Mouse (Mus musculus) B cell, adult 2 months (primary cell): ENCODE data around the gene Haspin.

Source experiments
- DNase-seq, 2 experiments: peaks; one replicate each; pipeline ENCODE4 v3.0.0; 2022

The Haspin gene

GRCm38 (mm10) chr11:73144261-73144681 is 6.2 kb upstream of the Haspin start:
- no peak for DNase-seq

- no peak for DNase-seq
Observed at GRCm38 (mm10) chr11:73137116-73137515, 978 bp downstream of the Haspin start.

DNA sequence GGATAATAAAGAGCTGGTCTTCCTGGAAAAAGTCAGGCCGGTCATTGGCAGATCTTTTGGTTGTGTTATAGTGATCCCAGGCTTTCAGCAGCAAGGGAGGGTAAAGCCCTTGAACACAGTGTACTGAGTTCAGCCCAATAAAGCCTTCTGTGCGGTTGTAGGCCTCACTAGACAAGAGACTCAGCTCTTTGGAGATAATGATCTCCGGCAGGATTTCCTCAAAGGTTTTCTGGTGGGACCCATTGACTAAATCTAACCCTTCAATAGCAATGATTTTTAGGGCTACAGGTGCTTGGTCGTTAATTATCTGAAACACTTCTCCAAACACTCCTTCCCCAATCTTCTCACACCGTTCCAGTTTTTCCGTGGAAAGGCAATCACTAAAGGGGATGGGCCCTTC is 1.5 kb downstream of the Haspin start:
- no peak for DNase-seq

GRCm38 (mm10) chr11:73134222-73134621 is 3.9 kb downstream of the Haspin start:
- no peak for DNase-seq

DNA sequence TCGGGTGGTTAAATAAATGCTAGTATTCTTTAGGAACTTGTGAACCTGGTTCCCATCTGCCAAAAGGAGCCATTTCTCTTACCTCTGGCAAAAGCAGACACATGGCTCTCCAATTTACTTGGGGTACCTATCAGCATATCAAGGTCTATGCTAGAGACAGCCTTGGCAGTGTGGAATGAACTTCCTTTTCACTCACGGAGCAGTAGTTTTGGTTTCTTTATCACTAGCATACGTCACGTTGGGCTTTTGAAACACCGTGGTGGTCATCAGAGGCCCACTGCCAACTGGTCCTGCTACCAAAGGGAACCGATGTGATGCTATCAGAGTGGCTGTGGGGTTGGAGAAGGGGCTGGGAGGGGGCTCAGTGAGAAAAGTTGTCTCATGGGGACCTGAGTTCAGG is 5.1 kb downstream of the Haspin start:
- DNase-seq: no peak

- DNase-seq: peak; percentile 20 to 22
Observed at GRCm38 (mm10) chr11:73131020-73131419, 7.1 kb downstream of the Haspin start.

DNA sequence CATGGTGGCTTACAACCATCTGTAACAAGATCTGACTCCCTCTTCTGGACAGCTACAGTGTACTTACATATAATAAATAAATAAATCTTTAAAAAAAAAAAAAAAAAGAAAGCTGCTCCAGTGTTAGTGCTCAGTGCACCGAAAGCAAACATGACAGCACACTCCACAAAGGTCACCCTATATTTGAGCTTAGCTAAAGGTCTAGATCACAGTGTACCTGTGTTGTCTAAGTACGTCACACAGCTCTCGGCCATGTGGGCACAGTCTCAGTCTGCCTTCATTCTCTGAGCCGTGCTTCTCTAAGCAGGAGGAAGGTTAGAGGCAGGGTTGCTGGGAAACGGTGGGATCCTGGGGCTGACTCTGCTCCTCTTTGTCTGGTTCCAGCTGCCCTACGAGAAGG is 11.6 kb downstream of the Haspin start:
- DNase-seq: no peak

GRCm38 (mm10) chr11:73111414-73111813 is 26.7 kb downstream of the Haspin start:
- DNase-seq: no peak

GRCm38 (mm10) chr11:73109941-73110340 is 28.2 kb downstream of the Haspin start:
- no peak for DNase-seq

DNA sequence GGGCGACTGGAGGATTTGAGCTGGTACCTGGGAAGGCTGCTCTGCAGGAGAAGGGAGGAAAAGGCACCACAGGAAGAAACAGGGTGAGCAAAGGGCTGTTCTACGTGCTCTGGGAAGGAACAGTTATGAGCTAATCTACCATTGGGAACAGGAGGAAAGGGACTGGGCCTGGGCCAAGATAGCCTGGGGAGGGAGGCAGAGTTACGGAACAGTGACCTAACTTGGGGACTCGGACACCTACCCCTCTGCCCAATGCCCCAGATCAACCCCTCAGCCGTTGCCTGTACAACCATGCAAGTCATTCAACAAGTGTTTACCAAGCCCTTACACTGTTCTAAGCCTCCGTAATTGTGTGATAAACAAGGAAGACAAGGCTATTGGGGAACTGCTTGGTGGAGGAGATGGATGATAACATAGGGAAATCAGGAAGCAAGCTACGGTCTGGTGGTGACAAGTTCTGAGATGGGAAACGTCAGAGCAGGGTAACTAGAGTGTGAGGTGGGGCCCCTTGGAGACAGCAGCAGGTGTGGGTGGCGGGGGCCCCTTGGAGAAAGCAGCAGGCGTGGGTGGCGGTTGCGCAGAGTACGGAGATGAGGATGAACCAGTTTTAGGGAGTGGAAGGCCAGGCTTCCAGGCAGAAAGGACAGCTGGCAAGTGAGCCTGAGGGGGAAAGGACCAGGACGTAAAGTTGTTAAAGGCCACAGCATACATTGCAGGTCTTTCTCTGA is 29.0 kb downstream of the Haspin start:
- no peak for DNase-seq

GRCm38 (mm10) chr11:73108195-73108897 is 29.7 kb downstream of the Haspin start:
- DNase-seq: no peak

DNA sequence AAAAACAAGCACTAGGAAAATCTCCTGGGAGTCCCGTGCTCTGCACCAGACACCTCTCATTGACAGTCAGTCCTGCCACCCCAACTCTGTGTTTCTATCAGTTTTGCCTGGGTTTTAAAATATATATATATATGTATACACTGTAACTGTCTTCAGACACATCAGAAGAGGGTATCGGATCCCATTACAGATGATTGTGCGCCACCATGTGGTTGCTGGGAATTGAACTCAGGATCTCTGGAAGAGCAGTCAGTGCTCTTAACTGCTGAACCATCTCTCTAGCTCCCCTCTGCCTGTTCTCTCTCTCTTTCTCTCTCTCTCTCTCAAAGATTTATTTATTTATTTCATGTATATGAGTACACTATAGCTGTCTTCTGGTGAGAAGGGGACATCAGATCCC is 30.7 kb downstream of the Haspin start:
- peak in 1 of 2 experiments; percentile 10 for DNase-seq

- no peak for DNase-seq
Observed at GRCm38 (mm10) chr11:73105246-73105645, 32.8 kb downstream of the Haspin start.

DNA sequence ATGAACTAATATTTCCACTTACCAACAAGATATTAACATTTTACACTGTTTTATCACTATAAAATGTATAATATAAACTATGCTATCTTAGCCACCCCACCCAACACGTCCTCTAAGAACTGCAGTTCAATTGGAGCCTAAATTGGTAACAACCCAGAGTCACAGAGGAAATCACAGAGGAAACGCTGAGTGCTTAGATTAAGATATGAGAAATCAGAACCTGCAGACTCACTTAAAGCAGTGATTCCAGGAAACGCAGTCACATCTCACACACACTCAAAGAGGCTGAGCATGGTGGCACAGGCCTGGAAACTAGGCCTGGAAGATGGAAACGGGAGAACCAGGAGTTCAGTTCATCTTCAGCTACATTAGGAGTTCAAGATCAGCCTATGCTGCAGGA is 36.8 kb downstream of the Haspin start:
- DNase-seq: no peak

DNA sequence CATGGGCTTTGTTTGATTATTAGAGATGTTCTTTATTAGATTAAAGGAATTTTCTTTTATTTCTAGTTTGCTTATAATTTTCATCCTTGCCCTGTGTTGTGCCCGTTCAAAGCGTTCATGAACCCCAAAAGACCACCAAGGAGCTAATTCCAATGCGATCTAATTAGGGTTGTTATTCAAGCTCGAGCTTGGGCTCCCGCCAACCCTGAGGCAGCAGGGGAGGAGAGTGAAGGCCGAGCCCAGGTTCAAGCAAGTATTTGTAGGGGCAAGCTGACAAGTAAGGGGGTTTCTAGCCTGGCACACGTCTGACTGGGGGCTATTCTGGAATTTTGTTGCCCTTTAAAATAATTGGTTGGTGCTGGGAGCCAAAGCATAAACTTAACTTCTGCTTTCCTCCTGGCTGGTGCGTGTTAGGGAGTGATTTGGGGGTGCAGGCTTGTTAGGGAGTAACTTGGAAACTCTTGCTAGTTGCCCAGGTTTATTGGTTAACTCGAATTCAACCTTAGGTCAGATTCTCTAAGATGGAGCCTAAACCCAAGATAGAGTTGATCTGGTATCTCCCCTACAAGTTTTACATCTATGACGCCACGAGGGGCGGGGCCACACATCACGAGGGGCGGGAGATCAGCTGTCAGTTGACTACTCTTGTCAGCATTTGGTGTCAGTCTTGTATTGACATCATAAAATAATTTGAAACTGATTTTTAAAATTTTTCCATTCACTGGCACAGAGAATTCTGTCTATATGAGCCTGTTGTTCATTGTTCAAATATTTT is 37.9 kb downstream of the Haspin start:
- peak in 1 of 2 experiments; percentile 10 for DNase-seq

- no peak for DNase-seq
Observed at GRCm38 (mm10) chr11:73098860-73099259, 39.2 kb downstream of the Haspin start.

- DNase-seq: no peak
Observed at GRCm38 (mm10) chr11:73094231-73094995, 43.7 kb downstream of the Haspin start.

- no peak for DNase-seq
Observed at GRCm38 (mm10) chr11:73092877-73093276, 45.2 kb downstream of the Haspin start.

DNA sequence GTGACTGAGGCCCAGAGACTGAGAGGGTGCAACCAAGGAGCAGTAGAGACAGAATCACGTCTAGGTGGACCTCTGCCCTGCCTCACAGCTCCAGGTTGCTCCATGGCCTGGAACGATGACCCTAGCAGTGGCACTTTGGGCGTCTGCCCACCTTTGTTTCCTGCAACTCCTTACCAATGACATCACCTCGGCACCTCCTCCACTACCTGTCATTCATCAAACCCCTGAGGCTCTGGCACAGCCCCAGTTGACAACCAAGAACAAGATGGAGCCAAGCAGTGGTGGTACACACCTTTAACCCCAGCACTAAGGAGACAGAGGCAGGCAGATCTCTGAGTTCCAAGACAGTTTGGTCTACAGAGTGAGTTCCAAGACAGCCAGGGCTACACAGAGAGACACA is 46.0 kb downstream of the Haspin start:
- no peak for DNase-seq

GRCm38 (mm10) chr11:73090826-73091225 is 47.3 kb downstream of the Haspin start:
- DNase-seq: no peak

DNA sequence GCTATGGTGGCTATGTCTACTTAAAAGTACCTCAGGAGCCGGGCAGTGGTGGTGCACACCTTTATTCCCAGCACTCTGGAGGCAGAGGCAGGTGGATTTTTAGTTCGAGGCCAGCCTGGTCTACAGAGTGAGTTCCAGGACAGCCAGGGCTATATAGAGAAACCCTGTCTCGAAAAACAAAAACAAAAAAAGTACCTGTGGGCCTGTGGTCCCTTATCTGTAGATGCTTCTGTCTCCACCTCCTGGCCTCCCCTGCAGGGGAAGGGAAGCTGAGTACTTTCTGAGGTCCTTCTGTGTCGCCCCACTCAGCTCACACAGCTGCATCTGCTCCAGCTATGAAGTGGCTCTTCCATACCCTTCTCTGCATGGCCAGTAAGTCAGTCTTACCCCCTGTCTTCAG is 47.8 kb downstream of the Haspin start, which contains the start of gene Itgae:
Gene Itgae (plus strand): TSS at position 301 of the 400 bp plus-strand sequence.
- DNase-seq: no peak

GRCm38 (mm10) chr11:73087700-73088480 is 50.2 kb downstream of the Haspin start:
- DNase-seq: no peak
